Mouse (Mus musculus): Measurements from ENCODE around the gene Mt2. TPM values are rescaled to one million over a fixed set of nuclear protein-coding genes. Genes with fewer than 3 reads are reported as not detected.

Mt2 gene
- polyA plus RNA-seq, 1 experiment from 2014 or later, result 26.6 TPM

GRCm38 (mm10) chr8:94173848-94174403, 1.5 kb downstream of the Mt2 start:
- ATAC-seq (ENCODE audit: borderline replicate concordance, extremely low read depth, low FRiP score, low TSS enrichment), result no peak
- H3K4me2 ChIP-seq, result peak overlapping the region; percentile 92
- no peaks in the 10 kb centered on the region for H3K9me3 ChIP-seq
- no peak overlapping the region for H3K9ac ChIP-seq
- H3K27ac ChIP-seq, result no peak overlapping the region
- H3K36me3 ChIP-seq, result no peaks in the 10 kb centered on the region
- 56% methylated on average over 11 of the region's 11 CpGs for WGBS
- peaks cover 89% of the 10 kb centered on the region for H3K27me3 ChIP-seq
- no peak overlapping the region for H3K4me3 ChIP-seq
- H3K4me1 ChIP-seq, result peaks cover 24% of the 10 kb centered on the region

- Histone ChIP-seq H3K27ac (no peak overlapping the region), H3K9ac (no peak overlapping the region), H3K9me3 (no peaks in the 10 kb centered on the region), H3K4me2 (no peak overlapping the region), H3K27me3 (peaks cover 90% of the 10 kb centered on the region), H3K4me1 (peaks cover 27% of the 10 kb centered on the region), H3K36me3 (no peaks in the 10 kb centered on the region), H3K4me3 (no peak overlapping the region)
- no peak for ATAC-seq (ENCODE audit: borderline replicate concordance, extremely low read depth, low FRiP score, low TSS enrichment)
- 33% methylated on average over 7 of the region's 7 CpGs for WGBS
Measured at GRCm38 (mm10) chr8:94174619-94175213, 2.3 kb downstream of the Mt2 start.

GRCm38 (mm10) chr8:94177716-94178390, 5.4 kb downstream of the Mt2 start:
- no peak for ATAC-seq (ENCODE audit: borderline replicate concordance, extremely low read depth, low FRiP score, low TSS enrichment)
- Histone ChIP-seq H3K9me3 (no peaks in the 10 kb centered on the region), H3K4me2 (no peak overlapping the region), H3K9ac (no peak overlapping the region), H3K4me1 (peaks cover 18% of the 10 kb centered on the region), H3K36me3 (no peaks in the 10 kb centered on the region), H3K4me3 (no peak overlapping the region), H3K27me3 (peaks cover 92% of the 10 kb centered on the region), H3K27ac (no peak overlapping the region)
- WGBS, result 62% methylated on average over 7 of the region's 7 CpGs

GRCm38 (mm10) chr8:94178857-94179712, 6.6 kb downstream of the Mt2 start, which contains the start of gene Mt1:
TSS of gene Mt1 (plus strand) at chr8:94179082.
- peak within 1 kb of the TSS; percentile 44 for H3K9ac ChIP-seq
- H3K36me3 ChIP-seq, result no peaks in the 10 kb centered on the region
- H3K4me3 ChIP-seq, result peak within 1 kb of the TSS; percentile 48
- peak within 1 kb of the TSS; percentile 14; the same call in 1 of the 2 replicates for H3K27ac ChIP-seq
- H3K27me3 ChIP-seq, result peaks cover 92% of the 10 kb centered on the region
- WGBS, result under 1% methylated on average over 50 of the region's 50 CpGs
- H3K4me1 ChIP-seq, result peaks cover 24% of the 10 kb centered on the region
- peak within 1 kb of the TSS; percentile 81 for H3K4me2 ChIP-seq
- peak; percentile 91 for ATAC-seq (ENCODE audit: borderline replicate concordance, extremely low read depth, low FRiP score, low TSS enrichment)
- no peaks in the 10 kb centered on the region for H3K9me3 ChIP-seq

- ATAC-seq (ENCODE audit: borderline replicate concordance, extremely low read depth, low FRiP score, low TSS enrichment), result no peak
- Histone ChIP-seq H3K9ac (peak overlapping the region; percentile 44), H3K36me3 (no peaks in the 10 kb centered on the region), H3K9me3 (no peaks in the 10 kb centered on the region), H3K4me2 (peak overlapping the region; percentile 81), H3K27me3 (peaks cover 91% of the 10 kb centered on the region), H3K4me3 (peak overlapping the region; percentile 48), H3K4me1 (peaks cover 30% of the 10 kb centered on the region), H3K27ac (no peak overlapping the region)
- WGBS, result 6% methylated on average over 25 of the region's 25 CpGs
Measured at GRCm38 (mm10) chr8:94179713-94180560, 7.5 kb downstream of the Mt2 start.

GRCm38 (mm10) chr8:94180561-94180908, 8.1 kb downstream of the Mt2 start:
- H3K4me2 ChIP-seq, result peak overlapping the region; percentile 81; the same call in 1 of the 2 replicates
- H3K36me3 ChIP-seq, result no peaks in the 10 kb centered on the region
- H3K27me3 ChIP-seq, result peaks cover 88% of the 10 kb centered on the region
- WGBS, result 75% methylated on average over 1 of the region's 1 CpGs
- no peaks in the 10 kb centered on the region for H3K9me3 ChIP-seq
- H3K27ac ChIP-seq, result no peak overlapping the region
- no peak overlapping the region for H3K4me3 ChIP-seq
- no peak for ATAC-seq (ENCODE audit: borderline replicate concordance, extremely low read depth, low FRiP score, low TSS enrichment)
- peaks cover 30% of the 10 kb centered on the region for H3K4me1 ChIP-seq
- H3K9ac ChIP-seq, result no peak overlapping the region

GRCm38 (mm10) chr8:94182055-94182929, 9.8 kb downstream of the Mt2 start:
- Histone ChIP-seq H3K27me3 (peaks cover 88% of the 10 kb centered on the region), H3K9ac (no peak overlapping the region), H3K9me3 (no peaks in the 10 kb centered on the region), H3K4me2 (peak overlapping the region; percentile 57), H3K36me3 (no peaks in the 10 kb centered on the region), H3K4me1 (peaks cover 41% of the 10 kb centered on the region), H3K4me3 (peak overlapping the region; percentile 23), H3K27ac (peak overlapping the region; percentile 56; the same call in 1 of the 2 replicates)
- 57% methylated on average over 13 of the region's 13 CpGs for WGBS
- no peak for ATAC-seq (ENCODE audit: borderline replicate concordance, extremely low read depth, low FRiP score, low TSS enrichment)

GRCm38 (mm10) chr8:94183117-94183516, 10.7 kb downstream of the Mt2 start:
- under 1% methylated on average over 16 of the region's 16 CpGs for WGBS
- Histone ChIP-seq H3K27me3 (peaks cover 88% of the 10 kb centered on the region), H3K27ac (peak overlapping the region; percentile 56), H3K4me1 (peaks cover 45% of the 10 kb centered on the region), H3K4me3 (peak overlapping the region; percentile 23), H3K36me3 (no peaks in the 10 kb centered on the region), H3K4me2 (peak overlapping the region; percentile 57), H3K9me3 (no peaks in the 10 kb centered on the region), H3K9ac (no peak overlapping the region)
- peak; percentile 78 for ATAC-seq (ENCODE audit: borderline replicate concordance, extremely low read depth, low FRiP score, low TSS enrichment)

- H3K9ac ChIP-seq, result no peak overlapping the region
- H3K4me1 ChIP-seq, result peaks cover 44% of the 10 kb centered on the region
- no peak overlapping the region for H3K4me3 ChIP-seq
- H3K9me3 ChIP-seq, result no peaks in the 10 kb centered on the region
- H3K36me3 ChIP-seq, result no peaks in the 10 kb centered on the region
- 24% methylated on average over 12 of the region's 12 CpGs for WGBS
- peaks cover 78% of the 10 kb centered on the region for H3K27me3 ChIP-seq
- no peak for ATAC-seq (ENCODE audit: borderline replicate concordance, extremely low read depth, low FRiP score, low TSS enrichment)
- H3K4me2 ChIP-seq, result 0 out of 2 replicates have a peak overlapping the region, but pooled peaks have one; percentile 15
- H3K27ac ChIP-seq, result peak overlapping the region; percentile 56
Measured at GRCm38 (mm10) chr8:94184357-94184843, 11.9 kb downstream of the Mt2 start.

- Histone ChIP-seq H3K27ac (no peak overlapping the region), H3K27me3 (peaks cover 64% of the 10 kb centered on the region), H3K4me1 (peaks cover 39% of the 10 kb centered on the region), H3K9ac (no peak overlapping the region), H3K36me3 (no peaks in the 10 kb centered on the region), H3K4me2 (no peak overlapping the region), H3K4me3 (no peak overlapping the region), H3K9me3 (no peaks in the 10 kb centered on the region)
- 61% methylated on average over 6 of the region's 6 CpGs for WGBS
- ATAC-seq (ENCODE audit: borderline replicate concordance, extremely low read depth, low FRiP score, low TSS enrichment), result no peak
Measured at GRCm38 (mm10) chr8:94185791-94186190, 13.3 kb downstream of the Mt2 start.
